Mouse (Mus musculus): ENCODE measurements around the gene Bckdk.

GRCm38 (mm10) chr7:127935028-127935722 lies 31.3 kb downstream of the Bckdk start:
- TF ChIP-seq POLR2A (IDR thresholded peaks at IDR 0.05; ENCODE audit: extremely low read depth, insufficient read depth, low read length), result peak; percentile 72
- peak; percentile 91 for TF ChIP-seq CTCF (IDR thresholded peaks at IDR 0.05; ENCODE audit: low read depth, low read length)
